ENCODE assay signal across 31 mouse cellular contexts in the genomic region with DNA sequence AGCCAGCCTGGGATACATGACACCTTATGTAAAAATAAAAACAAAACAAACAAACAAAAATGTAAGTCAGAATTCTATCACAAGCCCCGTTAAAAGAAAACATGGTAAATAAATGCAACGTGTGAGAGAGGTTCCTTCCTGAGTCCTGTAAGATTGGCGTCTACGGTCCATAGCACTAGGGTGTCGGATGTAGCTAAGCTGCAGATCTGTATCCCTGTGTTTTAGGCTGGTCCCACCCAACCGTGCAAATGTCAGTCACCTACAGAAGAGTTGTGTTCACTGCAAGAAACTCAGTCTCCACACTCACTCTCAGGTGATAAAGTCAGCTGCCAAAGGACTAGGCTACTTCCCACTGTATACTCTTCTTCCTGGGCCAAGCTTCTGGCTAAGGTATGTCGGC.
"Had no signal": no experiment of that assay in that cellular context is flagged by ENCODE, and none has a peak within 500 bp of the region (broad histone marks: within the 10 kb centered on the region; RNA-seq: fewer than 3 reads in every experiment).

No protein-coding gene starts in this region.

- H3K9me3 ChIP-seq: limb, embryonic 10.5 days; limb, embryonic 12.5 days; limb, embryonic 13.5 days; limb, embryonic 15.5 days; liver, embryonic 12.5 days; liver, embryonic 13.5 days; liver, embryonic 15.5 days; lung, embryonic 15.5 days; megakaryocyte, embryonic 14.5 days; midbrain, embryonic 10.5 days; midbrain, embryonic 12.5 days; midbrain, embryonic 13.5 days; midbrain, embryonic 15.5 days; neural tube, embryonic 12.5 days had no signal

- H3K27me3 ChIP-seq: limb, embryonic 12.5 days; limb, embryonic 13.5 days; limb, embryonic 15.5 days; liver, embryonic 12.5 days; liver, embryonic 13.5 days; liver, embryonic 15.5 days; lung, embryonic 15.5 days; midbrain, embryonic 12.5 days; midbrain, embryonic 13.5 days; midbrain, embryonic 15.5 days; neural tube, embryonic 12.5 days had no signal

- H3K9ac ChIP-seq: limb, embryonic 12.5 days; limb, embryonic 13.5 days; limb, embryonic 15.5 days; liver, embryonic 12.5 days; liver, embryonic 13.5 days; liver, embryonic 14.5 days; liver, embryonic 15.5 days; liver, postnatal 0 days; lung, embryonic 14.5 days; lung, embryonic 15.5 days; midbrain, embryonic 13.5 days; midbrain, embryonic 15.5 days; neural tube, embryonic 12.5 days had no signal

- DNase-seq: left cerebral cortex, postnatal 4 days; liver; liver, embryonic 13.5 days; liver, postnatal 0 days; lung, adult 18-20 months; lung, adult 2 months; lung, embryonic 14.5 days; lung, postnatal 10 days; lung, postnatal 14 days; lung, postnatal 36 days; lung, postnatal 4 days had no signal

- H3K4me1 ChIP-seq: limb, embryonic 10.5 days; limb, embryonic 12.5 days; limb, embryonic 13.5 days; limb, embryonic 15.5 days; liver, embryonic 12.5 days; liver, embryonic 13.5 days; liver, embryonic 15.5 days; lung, embryonic 15.5 days; midbrain, embryonic 12.5 days; midbrain, embryonic 13.5 days; midbrain, embryonic 15.5 days; neural tube, embryonic 12.5 days had no signal

- H3K4me3 ChIP-seq: left cerebral cortex, adult 2 months; limb, embryonic 10.5 days; limb, embryonic 12.5 days; limb, embryonic 13.5 days; limb, embryonic 15.5 days; liver, embryonic 12.5 days; liver, embryonic 13.5 days; liver, embryonic 15.5 days; lung, embryonic 15.5 days; megakaryocyte, embryonic 14.5 days; midbrain, embryonic 10.5 days; midbrain, embryonic 12.5 days; midbrain, embryonic 13.5 days; midbrain, embryonic 15.5 days; myocyte; neural tube, embryonic 12.5 days had no signal

- H3K27ac ChIP-seq: left cerebral cortex, adult 2 months; limb, embryonic 10.5 days; limb, embryonic 12.5 days; limb, embryonic 13.5 days; limb, embryonic 15.5 days; liver, embryonic 12.5 days; liver, embryonic 13.5 days; liver, embryonic 14.5 days; liver, embryonic 15.5 days; lung, embryonic 15.5 days; macrophage; midbrain, embryonic 10.5 days; midbrain, embryonic 12.5 days; midbrain, embryonic 13.5 days; midbrain, embryonic 15.5 days; neural tube, embryonic 12.5 days had no signal

- H3K4me2 ChIP-seq: limb, embryonic 12.5 days; limb, embryonic 13.5 days; limb, embryonic 15.5 days; liver, embryonic 11.5 days; liver, embryonic 12.5 days; liver, embryonic 13.5 days; liver, embryonic 15.5 days; lung, embryonic 14.5 days; lung, embryonic 15.5 days; midbrain, embryonic 12.5 days; midbrain, embryonic 13.5 days; midbrain, embryonic 15.5 days; neural tube, embryonic 12.5 days had no signal

- ATAC-seq: liver, embryonic 12.5 days; liver, postnatal 0 days; lung, postnatal 0 days; midbrain, embryonic 13.5 days; midbrain, embryonic 15.5 days; midbrain, embryonic 16.5 days had no signal

- H3K36me3 ChIP-seq: limb, embryonic 10.5 days; limb, embryonic 12.5 days; limb, embryonic 13.5 days; limb, embryonic 15.5 days; liver, embryonic 12.5 days; liver, embryonic 13.5 days; liver, embryonic 15.5 days; lung, embryonic 15.5 days; midbrain, embryonic 10.5 days; midbrain, embryonic 12.5 days; midbrain, embryonic 13.5 days; midbrain, embryonic 15.5 days; neural tube, embryonic 12.5 days had no signal
